8 mouse cellular contexts compared by ENCODE assay signal in genomic region chr17:70817862-70818451, GRCm38 (mm10). TPM values are rescaled to one million over a fixed set of nuclear protein-coding genes. Genes with fewer than 3 reads are reported as not detected.
DNase-seq lines count a peak whose midpoint lies in the region; ATAC-seq lines count a peak whose summit lies in the region.

No protein-coding gene starts in this region.

- peaks cover 10% of the 10 kb centered on the region for H3K27me3 ChIP-seq in kidney, embryonic 14.5 days (ENCODE audit: control insufficient read depth, insufficient read depth, low read length)
- H3K27me3 ChIP-seq in heart, embryonic 13.5 days (replicated peaks) = peaks cover 61% of the 10 kb centered on the region
- peaks cover 40% of the 10 kb centered on the region for H3K27me3 ChIP-seq in limb, embryonic 13.5 days
- peaks cover 40% of the 10 kb centered on the region for H3K27me3 ChIP-seq in neural tube, embryonic 13.5 days

- ATAC-seq in kidney, embryonic 14.5 days (ENCODE audit: low FRiP score, low TSS enrichment) = peak; percentile 78
- ATAC-seq in heart, embryonic 13.5 days (ENCODE audit: extremely low read depth, insufficient number of reproducible peaks, low FRiP score, low TSS enrichment) = no peak
- no peak for ATAC-seq in limb, embryonic 13.5 days (ENCODE audit: low FRiP score, low read depth)
- peak; percentile 69 for ATAC-seq in neural tube, embryonic 13.5 days (ENCODE audit: low read depth)

- H3K27ac ChIP-seq in kidney, embryonic 14.5 days (ENCODE audit: low read depth, low read length) = no peak overlapping the region
- no peak overlapping the region for H3K27ac ChIP-seq in heart, embryonic 13.5 days (replicated peaks)
- H3K27ac ChIP-seq in limb, embryonic 13.5 days = no peak overlapping the region
- H3K27ac ChIP-seq in neural tube, embryonic 13.5 days (replicated peaks) = no peak overlapping the region

- H3K9me3 ChIP-seq in kidney, embryonic 14.5 days (ENCODE audit: control insufficient read depth, low read length) = no peaks in the 10 kb centered on the region
- no peaks in the 10 kb centered on the region for H3K9me3 ChIP-seq in heart, embryonic 13.5 days
- no peaks in the 10 kb centered on the region for H3K9me3 ChIP-seq in limb, embryonic 13.5 days
- no peaks in the 10 kb centered on the region for H3K9me3 ChIP-seq in neural tube, embryonic 13.5 days

- DNase-seq in kidney, adult 9 months = no peak
- DNase-seq in adrenal gland, postnatal 36 days = peak; percentile 41 to 75
- DNase-seq in natural killer cell, adult 2 months (ENCODE audit: low spot score in 2 of 2) = no peak
- DNase-seq in cerebellum, adult 18-20 months = no peak

- WGBS in kidney, embryonic 14.5 days = 2% methylated on average over 51 of the region's 51 CpGs
- 3% methylated on average over 51 of the region's 51 CpGs for WGBS in heart, embryonic 13.5 days
- WGBS in limb, embryonic 13.5 days = 2% methylated on average over 51 of the region's 51 CpGs
- 2% methylated on average over 51 of the region's 51 CpGs for WGBS in neural tube, embryonic 13.5 days

- peak overlapping the region; percentile 85 for H3K4me2 ChIP-seq in kidney, embryonic 14.5 days (replicated peaks; ENCODE audit: low read depth, low read length)
- peak overlapping the region; percentile 89 for H3K4me2 ChIP-seq in heart, embryonic 13.5 days
- H3K4me2 ChIP-seq in limb, embryonic 13.5 days (replicated peaks) = peak overlapping the region; percentile 89
- H3K4me2 ChIP-seq in neural tube, embryonic 13.5 days = peak overlapping the region; percentile 85

- no peaks in the 10 kb centered on the region for H3K36me3 ChIP-seq in kidney, embryonic 14.5 days (ENCODE audit: control insufficient read depth, insufficient read depth, low read length)
- H3K36me3 ChIP-seq in heart, embryonic 13.5 days = no peaks in the 10 kb centered on the region
- no peaks in the 10 kb centered on the region for H3K36me3 ChIP-seq in limb, embryonic 13.5 days
- H3K36me3 ChIP-seq in neural tube, embryonic 13.5 days = no peaks in the 10 kb centered on the region

- H3K9ac ChIP-seq in kidney, embryonic 14.5 days (ENCODE audit: low read depth, low read length) = peak overlapping the region; percentile 58
- peak overlapping the region; percentile 77 for H3K9ac ChIP-seq in heart, embryonic 13.5 days
- H3K9ac ChIP-seq in limb, embryonic 13.5 days = peak overlapping the region; percentile 69
- H3K9ac ChIP-seq in neural tube, embryonic 13.5 days = peak overlapping the region; percentile 70

- H3K4me1 ChIP-seq in kidney, embryonic 14.5 days (ENCODE audit: control insufficient read depth, insufficient read depth, low read length) = 0 out of 2 replicates have a peak, but pooled peaks cover 9% of the 10 kb centered on the region
- peaks cover 8% of the 10 kb centered on the region for H3K4me1 ChIP-seq in heart, embryonic 13.5 days
- H3K4me1 ChIP-seq in limb, embryonic 13.5 days = no peaks in the 10 kb centered on the region; the same call in 1 of the 2 replicates
- H3K4me1 ChIP-seq in neural tube, embryonic 13.5 days (replicated peaks) = peaks cover 11% of the 10 kb centered on the region

- H3K4me3 ChIP-seq in kidney, embryonic 14.5 days (ENCODE audit: low read length) = peak overlapping the region; percentile 52
- H3K4me3 ChIP-seq in heart, embryonic 13.5 days = peak overlapping the region; percentile 61
- H3K4me3 ChIP-seq in limb, embryonic 13.5 days = peak overlapping the region; percentile 52
- H3K4me3 ChIP-seq in neural tube, embryonic 13.5 days = peak overlapping the region; percentile 49

RNA-seq across cellular contexts. Expression of gene Tgif1, which starts 35.4 kb away (rescaled TPM):
- polyA plus RNA-seq in kidney, embryonic 14.5 days (2014; fragmentation: Nextera tagmentation; extraction: Ambion mirVana) = 82.8 and 88.6 TPM in 2 replicates
- total RNA-seq in adrenal gland, postnatal 36 days (2021) = 10 to 100 TPM; 42.0 to 48.8 TPM
- 25.4 and 26.0 TPM in 2 replicates for polyA plus RNA-seq in heart, embryonic 13.5 days (2015; fragmentation: Nextera tagmentation; extraction: Ambion mirVana)
- polyA plus RNA-seq in limb, embryonic 13.5 days (2015; fragmentation: Nextera tagmentation; extraction: Ambion mirVana) = 98.7 and 103 TPM in 2 replicates
- 26.7 and 27.8 TPM in 2 replicates for polyA plus RNA-seq in neural tube, embryonic 13.5 days (2015; fragmentation: Nextera tagmentation; extraction: Ambion mirVana)

Comparison
In these comparisons a context has a peak if more than half of its experiments do, and no peak if none do; other contexts are left out.
1. ATAC-seq: peak in kidney, embryonic 14.5 days (single experiment) and neural tube, embryonic 13.5 days (single experiment); none in heart, embryonic 13.5 days (single experiment) and limb, embryonic 13.5 days (single experiment).
2. DNase-seq: peak in adrenal gland, postnatal 36 days (2 of 2); none in kidney, adult 9 months (single experiment), natural killer cell, adult 2 months (0 of 2) and cerebellum, adult 18-20 months (0 of 2).
3. Peak in every context shown above with its lines, with median percentiles within 50 percentile points of each other: H3K4me2 ChIP-seq, H3K4me3 ChIP-seq and H3K9ac ChIP-seq.